Mouse (Mus musculus) limb, embryonic 11.5 days (tissue): ENCODE measurements around the gene Plekhg6. TPM values are rescaled to one million over a fixed set of nuclear protein-coding genes. Genes with fewer than 3 reads are reported as not detected.
A peak's percentile ranks its signal among the peaks of the same experiment; 100 is the strongest.

Experiments used
- ATAC-seq: fragments of 200-750 bp; cut with Nextera tagmentation; 2 replicates; pipeline ENCODE4 v1.8.0; 2017; ENCODE audit warnings: low read depth; ENCODE audit not compliant: insufficient number of reproducible peaks, low FRiP score, low TSS enrichment
- DNase-seq: peaks from one replicate; pipeline ENCODE4 v3.0.0-alpha.2; 2015; ENCODE audit warnings: low spot score
- H3K27ac ChIP-seq: fragments of 300-500 bp; sonication (generic); replicated peaks from 2 replicates; pipeline ENCODE4 v1.5.1; 2014; ENCODE audit warnings: low read depth, mild to moderate bottlenecking, low read length
- H3K27me3 ChIP-seq: fragments of 300-500 bp; sonication (generic); 2 replicates; pipeline ENCODE4 v1.6.1; 2014; ENCODE audit warnings: mild to moderate bottlenecking, low read length, mixed read lengths; ENCODE audit not compliant: control insufficient read depth, insufficient read depth
- H3K36me3 ChIP-seq: fragments of 300-500 bp; sonication (generic); 2 replicates; pipeline ENCODE4 v1.6.1; 2014; ENCODE audit warnings: mild to moderate bottlenecking, low read length, moderate library complexity, mixed read lengths; ENCODE audit not compliant: control insufficient read depth, insufficient read depth
- H3K4me1 ChIP-seq: fragments of 300-500 bp; sonication (generic); 2 replicates; pipeline ENCODE4 v1.6.1; 2014; ENCODE audit warnings: low read length, mixed read lengths; ENCODE audit not compliant: control insufficient read depth, insufficient read depth
- H3K4me2 ChIP-seq: fragments of 300-500 bp; sonication (generic); 2 replicates; pipeline ENCODE4 v1.6.1; 2014; ENCODE audit warnings: low read depth, mild to moderate bottlenecking, moderate library complexity; ENCODE audit not compliant: severe bottlenecking
- H3K4me3 ChIP-seq: fragments of 300-500 bp; sonication (generic); 2 replicates; pipeline ENCODE4 v1.5.1; 2014; ENCODE audit warnings: low read depth, low read length
- H3K9ac ChIP-seq: fragments of 300-500 bp; sonication (generic); 2 replicates; pipeline ENCODE4 v1.6.1; 2014; ENCODE audit warnings: mild to moderate bottlenecking, low read length
- H3K9me3 ChIP-seq: fragments of 300-500 bp; sonication (generic); 2 replicates; pipeline ENCODE4 v1.6.1; 2016; ENCODE audit warnings: low read length; ENCODE audit not compliant: control insufficient read depth
- WGBS: fragments of 180-500 bp; shearing (Covaris S2); extraction: QIAGEN DNeasy Blood & Tissue Kit; methylation state at CpG from one replicate; pipeline ENCODE4 v1.1.7; 2014; 5-methylcytosine and 5-hydroxymethylcytosine counted together
- polyA plus RNA-seq: library from polyadenylated mRNA; unstranded; fragments of >200 nt; fragmentation: Nextera tagmentation; extraction: Ambion mirVana; gene quantifications from 2 replicates; pipeline ENCODE4 v1.2.1, GENCODE M21; 2014

The Plekhg6 gene
- polyA plus RNA-seq, 1 experiment from 2014 or later, result 0.27 TPM

GRCm38 (mm10) chr6:125333112-125333899, 47.3 kb downstream of the Plekhg6 start:
- H3K4me1 ChIP-seq, result peaks cover 3% of the 10 kb centered on the region; the same call in 1 of the 2 replicates
- H3K9ac ChIP-seq, result no peak overlapping the region
- 83% methylated on average over 14 of the region's 14 CpGs for WGBS
- no peaks in the 10 kb centered on the region for H3K27me3 ChIP-seq
- H3K4me3 ChIP-seq, result no peak overlapping the region
- no peak overlapping the region for H3K4me2 ChIP-seq
- no peaks in the 10 kb centered on the region for H3K36me3 ChIP-seq
- ATAC-seq (no peak), DNase-seq (no peak)
- H3K27ac ChIP-seq, result no peak overlapping the region
- no peaks in the 10 kb centered on the region for H3K9me3 ChIP-seq

GRCm38 (mm10) chr6:125330626-125331326, 49.8 kb downstream of the Plekhg6 start:
- DNase-seq, result peak; percentile 88
- no peaks in the 10 kb centered on the region for H3K36me3 ChIP-seq

GRCm38 (mm10) chr6:125328243-125328642, 52.4 kb downstream of the Plekhg6 start:
- no peak overlapping the region for H3K9ac ChIP-seq
- no peaks in the 10 kb centered on the region for H3K36me3 ChIP-seq
- H3K4me2 ChIP-seq, result no peak overlapping the region
- H3K9me3 ChIP-seq, result no peaks in the 10 kb centered on the region
- H3K4me3 ChIP-seq, result no peak overlapping the region
- no peak overlapping the region for H3K27ac ChIP-seq
- no peak for ATAC-seq
- peaks cover 3% of the 10 kb centered on the region; the same call in 1 of the 2 replicates for H3K4me1 ChIP-seq
- no peaks in the 10 kb centered on the region for H3K27me3 ChIP-seq
- 82% methylated on average over 5 of the region's 5 CpGs for WGBS
- no peak for DNase-seq

More at GRCm38 (mm10) chr6:125330626-125331326, 49.8 kb downstream of the Plekhg6 start:
- Histone ChIP-seq H3K4me1 (peaks cover 3% of the 10 kb centered on the region; the same call in 1 of the 2 replicates), H3K9ac (peak overlapping the region; percentile 73), H3K9me3 (no peaks in the 10 kb centered on the region), H3K4me3 (peak overlapping the region; percentile 54), H3K27ac (no peak overlapping the region), H3K4me2 (peak overlapping the region; percentile 85), H3K27me3 (no peaks in the 10 kb centered on the region)
- peak; percentile 69; the same call in 1 of the 2 replicates for ATAC-seq
- 1% methylated on average over 39 of the region's 39 CpGs for WGBS

GRCm38 (mm10) chr6:125325337-125325736, 55.3 kb downstream of the Plekhg6 start:
- WGBS, result 74% methylated on average over 6 of the region's 6 CpGs
- Histone ChIP-seq H3K4me1 (0 out of 2 replicates have a peak, but pooled peaks cover 6% of the 10 kb centered on the region), H3K27me3 (peaks cover 22% of the 10 kb centered on the region), H3K9me3 (no peaks in the 10 kb centered on the region), H3K4me2 (no peak overlapping the region), H3K4me3 (no peak overlapping the region), H3K9ac (no peak overlapping the region), H3K27ac (no peak overlapping the region), H3K36me3 (no peaks in the 10 kb centered on the region)
- no peak for ATAC-seq
- DNase-seq, result no peak

DNA sequence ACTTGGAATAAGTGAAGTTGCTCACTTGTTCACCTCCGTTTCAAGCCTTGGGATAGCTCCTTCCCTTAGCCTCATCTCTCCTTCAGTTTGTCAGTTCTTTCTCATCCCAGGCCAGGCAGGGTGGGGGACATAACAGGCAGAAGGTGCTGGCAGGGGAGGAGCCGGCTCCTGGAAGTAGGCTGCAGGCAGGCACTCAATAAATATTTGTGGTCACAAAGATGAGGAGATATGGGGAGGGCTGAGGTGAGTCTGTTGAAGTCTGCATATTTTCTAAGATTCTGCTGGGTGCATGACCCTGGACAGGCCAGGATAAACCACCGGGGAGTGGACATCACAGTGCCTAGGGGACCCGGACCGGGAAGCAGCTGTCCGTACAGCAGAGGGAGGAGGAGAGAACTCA, 57.0 kb downstream of the Plekhg6 start:
- Histone ChIP-seq H3K36me3 (no peaks in the 10 kb centered on the region), H3K9me3 (no peaks in the 10 kb centered on the region), H3K4me3 (no peak overlapping the region), H3K27me3 (peaks cover 29% of the 10 kb centered on the region), H3K4me1 (0 out of 2 replicates have a peak, but pooled peaks cover 6% of the 10 kb centered on the region), H3K4me2 (no peak overlapping the region), H3K9ac (no peak overlapping the region), H3K27ac (no peak overlapping the region)
- ATAC-seq, result no peak
- DNase-seq, result no peak
- 59% methylated on average over 6 of the region's 6 CpGs for WGBS

DNA sequence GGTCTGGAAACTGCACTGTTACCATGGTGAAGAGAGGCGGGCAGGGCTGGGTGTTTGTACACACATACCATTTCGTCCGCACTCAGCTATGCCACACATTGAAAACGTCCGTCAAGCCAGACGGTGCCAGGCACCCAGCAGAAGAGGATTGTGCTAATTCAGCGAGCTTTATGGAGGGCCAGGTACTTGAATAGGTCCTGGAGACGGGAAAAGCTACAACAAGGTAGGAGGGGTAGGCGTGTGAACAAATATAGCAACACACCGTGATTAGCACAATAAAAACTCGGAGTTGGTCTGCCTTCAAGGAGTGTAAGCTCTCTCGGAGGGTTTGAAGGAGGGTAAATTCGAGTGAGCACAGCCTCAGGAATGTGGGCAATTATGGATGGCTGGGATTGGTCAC, 57.8 kb downstream of the Plekhg6 start:
- WGBS, result 66% methylated on average over 13 of the region's 13 CpGs
- peaks cover 29% of the 10 kb centered on the region for H3K27me3 ChIP-seq

DNA sequence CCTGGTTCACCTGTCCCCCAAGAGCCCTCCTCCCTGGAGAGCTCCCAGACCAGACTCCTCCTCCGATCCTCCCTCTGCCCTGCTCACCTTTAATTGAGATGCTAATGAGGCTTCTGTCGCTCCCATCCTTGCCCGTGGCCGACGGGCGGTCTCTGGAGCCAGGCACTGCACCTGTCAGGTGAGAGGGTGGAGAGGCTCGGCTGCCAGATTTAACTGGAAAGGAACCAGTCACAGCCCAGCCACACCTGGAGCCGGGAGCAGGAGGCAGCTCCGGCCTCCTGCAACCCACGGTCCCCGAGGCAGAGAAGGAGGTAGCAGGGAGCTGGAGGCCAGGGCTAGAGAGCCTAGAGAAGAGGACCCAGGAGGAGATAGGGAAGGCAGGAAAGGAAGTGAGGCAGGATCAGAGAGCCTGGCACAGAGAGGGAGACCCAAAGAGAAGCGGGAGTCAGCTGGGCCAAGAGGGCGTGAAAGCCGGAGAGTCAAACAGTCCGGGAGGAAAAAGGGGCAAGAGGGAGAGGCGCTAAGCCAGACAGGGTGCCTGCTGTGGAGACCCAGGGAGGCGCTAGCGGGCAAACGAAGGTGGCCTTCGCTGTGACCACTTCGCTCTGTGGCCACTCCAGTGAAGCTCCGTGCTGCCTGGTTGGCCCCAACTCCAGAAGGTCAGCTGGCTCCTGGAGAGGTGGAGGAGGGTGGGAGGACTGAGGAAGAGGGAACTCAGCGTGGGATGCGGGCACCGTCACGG, 59.3 kb downstream of the Plekhg6 start:
- H3K4me2 ChIP-seq, result no peak overlapping the region
- WGBS, result 6% methylated on average over 26 of the region's 26 CpGs
- no peak for DNase-seq
- no peaks in the 10 kb centered on the region for H3K9me3 ChIP-seq
- 0 out of 2 replicates have a peak, but pooled peaks cover 6% of the 10 kb centered on the region for H3K4me1 ChIP-seq
- H3K9ac ChIP-seq, result no peak overlapping the region
- peaks cover 29% of the 10 kb centered on the region for H3K27me3 ChIP-seq
- H3K36me3 ChIP-seq, result no peaks in the 10 kb centered on the region
- H3K27ac ChIP-seq, result no peak overlapping the region
- H3K4me3 ChIP-seq, result no peak overlapping the region
- ATAC-seq, result no peak

More for the DNA sequence above, 57.8 kb downstream of the Plekhg6 start:
- ATAC-seq, result no peak
- Histone ChIP-seq H3K27ac (no peak overlapping the region), H3K9me3 (no peaks in the 10 kb centered on the region), H3K9ac (no peak overlapping the region), H3K4me1 (0 out of 2 replicates have a peak, but pooled peaks cover 6% of the 10 kb centered on the region), H3K36me3 (no peaks in the 10 kb centered on the region), H3K4me3 (no peak overlapping the region), H3K4me2 (no peak overlapping the region)
- no peak for DNase-seq

DNA sequence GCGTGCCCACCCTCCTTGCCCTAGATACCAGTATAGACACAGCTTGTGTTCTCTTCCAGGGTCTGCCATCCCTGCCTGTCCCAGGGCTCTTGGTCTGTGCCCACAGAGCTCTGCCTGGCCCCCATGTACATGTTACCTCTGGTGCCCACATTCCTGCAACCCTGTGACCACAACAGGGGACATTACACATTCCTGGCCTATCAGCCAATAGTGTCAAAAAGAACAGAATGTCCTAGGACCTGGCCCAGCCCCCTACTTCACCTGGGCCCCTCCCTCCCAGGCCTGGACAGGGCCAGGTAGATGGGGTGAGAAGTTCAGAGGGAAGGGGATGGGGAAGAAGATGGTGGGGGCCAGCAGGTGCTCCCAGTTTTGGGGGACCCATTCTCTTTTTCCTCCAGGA, 60.3 kb downstream of the Plekhg6 start, which contains the start of gene Scnn1a:
Gene Scnn1a (plus strand): TSS at position 337 of the 400 bp plus-strand sequence.
- 60% methylated on average over 1 of the region's 1 CpGs for WGBS
- Histone ChIP-seq H3K4me2 (no peak within 1 kb of the TSS), H3K9me3 (no peaks in the 10 kb centered on the region), H3K4me3 (no peak within 1 kb of the TSS), H3K27me3 (peaks cover 29% of the 10 kb centered on the region), H3K36me3 (no peaks in the 10 kb centered on the region), H3K27ac (no peak within 1 kb of the TSS), H3K9ac (no peak within 1 kb of the TSS), H3K4me1 (0 out of 2 replicates have a peak, but pooled peaks cover 6% of the 10 kb centered on the region)
- DNase-seq (no peak), ATAC-seq (no peak)
